Mouse (Mus musculus) layer of hippocampus, postnatal 10 days (tissue): ENCODE data around the gene Slc38a3. TPM values are rescaled to one million over a fixed set of nuclear protein-coding genes. Genes with fewer than 3 reads are reported as not detected.
A peak's percentile ranks its signal among the peaks of the same experiment; 100 is the strongest.

Experiments used
- DNase-seq, 2 experiments: peaks; one replicate each; pipeline ENCODE4 v3.0.0; 2021; ENCODE audit warnings: low spot score in 2 of 2
- total RNA-seq, 2 experiments: library from RNA; stranded (reverse); gene quantifications; 2 replicates each; pipeline ENCODE4 v1.2.3; 2021

The Slc38a3 gene
- total RNA-seq, 2 experiments from 2014 or later: 96.5 to 109 TPM

GRCm38 (mm10) chr9:107624539-107624938 lies 44.8 kb downstream of the Slc38a3 start:
- no peak for DNase-seq

GRCm38 (mm10) chr9:107620954-107621353 lies 48.4 kb downstream of the Slc38a3 start:
- DNase-seq: no peak

GRCm38 (mm10) chr9:107619546-107619879 lies 49.8 kb downstream of the Slc38a3 start:
- DNase-seq: no peak

- DNase-seq: no peak
Observed at GRCm38 (mm10) chr9:107618778-107619545, 50.4 kb downstream of the Slc38a3 start.

- DNase-seq: no peak
Observed at GRCm38 (mm10) chr9:107618098-107618497, 51.2 kb downstream of the Slc38a3 start.

GRCm38 (mm10) chr9:107617461-107617860 lies 51.9 kb downstream of the Slc38a3 start:
- no peak for DNase-seq

- no peak for DNase-seq
Observed at GRCm38 (mm10) chr9:107615035-107615434, 54.3 kb downstream of the Slc38a3 start.

GRCm38 (mm10) chr9:107612945-107613569 lies 56.3 kb downstream of the Slc38a3 start:
- peak in 1 of 2 experiments; percentile 47 for DNase-seq

GRCm38 (mm10) chr9:107612191-107612944 lies 57.0 kb downstream of the Slc38a3 start:
- DNase-seq: peak; percentile 99 to 100

- no peak for DNase-seq
Observed at GRCm38 (mm10) chr9:107611456-107612190, 57.7 kb downstream of the Slc38a3 start.

GRCm38 (mm10) chr9:107609433-107609830 lies 59.9 kb downstream of the Slc38a3 start:
- no peak for DNase-seq

GRCm38 (mm10) chr9:107608741-107609432 lies 60.4 kb downstream of the Slc38a3 start, which contains the start of gene Sema3b:
Sema3b (minus strand) TSS chr9:107609229.
- no peak for DNase-seq

- DNase-seq: no peak
Observed at GRCm38 (mm10) chr9:107607653-107608245, 61.6 kb downstream of the Slc38a3 start.

GRCm38 (mm10) chr9:107607036-107607435 lies 62.3 kb downstream of the Slc38a3 start:
- DNase-seq: no peak

GRCm38 (mm10) chr9:107606591-107606990 lies 62.7 kb downstream of the Slc38a3 start:
- DNase-seq: no peak

GRCm38 (mm10) chr9:107605041-107605661 lies 64.2 kb downstream of the Slc38a3 start:
- no peak for DNase-seq

- no peak for DNase-seq
Observed at GRCm38 (mm10) chr9:107603251-107603650, 66.1 kb downstream of the Slc38a3 start.

- peak; percentile 98 to 99 for DNase-seq
Observed at GRCm38 (mm10) chr9:107602068-107602648, 67.2 kb downstream of the Slc38a3 start.

GRCm38 (mm10) chr9:107601275-107601674 lies 68.1 kb downstream of the Slc38a3 start:
- DNase-seq: no peak
